Mouse (Mus musculus): ENCODE measurements around the gene Gpr34. TPM values are rescaled to one million over a fixed set of nuclear protein-coding genes. Genes with fewer than 3 reads are reported as not detected.

The Gpr34 gene
- polyA plus RNA-seq, 1 experiment = 0.33 TPM

- Histone ChIP-seq H3K27ac (ENCODE audit: insufficient read depth, low read depth, low read length) (no peak overlapping the region), H3K27me3 (replicated peaks; ENCODE audit: control insufficient read depth, insufficient read depth, low read length) (no peaks in the 10 kb centered on the region), H3K4me1 (ENCODE audit: control insufficient read depth, insufficient read depth, low read length) (no peaks in the 10 kb centered on the region), H3K4me3 (ENCODE audit: insufficient read depth, low read depth, low read length) (no peak overlapping the region), H3K36me3 (ENCODE audit: control insufficient read depth, insufficient read depth, low read length) (no peaks in the 10 kb centered on the region)
- TF ChIP-seq CTCF (conservative IDR thresholded peaks at IDR 0.05; ENCODE audit: insufficient read depth, insufficient read length, low read depth, low read length) (no peak), POLR2A (IDR thresholded peaks at IDR 0.05; ENCODE audit: low read depth, low read length) (no peak)
- DNase-seq = no peak
- WGBS = 90% methylated on average over 5 of the region's 5 CpGs
Observed at GRCm38 (mm10) chrX:13668867-13669266, 37.0 kb downstream of the Gpr34 start.

GRCm38 (mm10) chrX:13670342-13670741, 38.5 kb downstream of the Gpr34 start:
- DNase-seq = no peak
- TF ChIP-seq POLR2A (IDR thresholded peaks at IDR 0.05; ENCODE audit: low read depth, low read length) (no peak), CTCF (conservative IDR thresholded peaks at IDR 0.05; ENCODE audit: insufficient read depth, insufficient read length, low read depth, low read length) (no peak)
- no peaks in the 10 kb centered on the region for H3K36me3 ChIP-seq (ENCODE audit: control insufficient read depth, insufficient read depth, low read length)
- no peak overlapping the region for H3K4me3 ChIP-seq (ENCODE audit: insufficient read depth, low read depth, low read length)
- no peaks in the 10 kb centered on the region for H3K4me1 ChIP-seq (ENCODE audit: control insufficient read depth, insufficient read depth, low read length)
- H3K27me3 ChIP-seq (replicated peaks; ENCODE audit: control insufficient read depth, insufficient read depth, low read length) = no peaks in the 10 kb centered on the region
- no peak overlapping the region for H3K27ac ChIP-seq (ENCODE audit: insufficient read depth, low read depth, low read length)
- WGBS = 91% methylated on average over 3 of the region's 3 CpGs

GRCm38 (mm10) chrX:13673001-13673400, 41.1 kb downstream of the Gpr34 start:
- Histone ChIP-seq H3K27ac (ENCODE audit: insufficient read depth, low read depth, low read length) (no peak overlapping the region), H3K36me3 (ENCODE audit: control insufficient read depth, insufficient read depth, low read length) (no peaks in the 10 kb centered on the region), H3K27me3 (replicated peaks; ENCODE audit: control insufficient read depth, insufficient read depth, low read length) (no peaks in the 10 kb centered on the region), H3K4me1 (ENCODE audit: control insufficient read depth, insufficient read depth, low read length) (no peaks in the 10 kb centered on the region), H3K4me3 (ENCODE audit: insufficient read depth, low read depth, low read length) (no peak overlapping the region)
- TF ChIP-seq CTCF (conservative IDR thresholded peaks at IDR 0.05; ENCODE audit: insufficient read depth, insufficient read length, low read depth, low read length) (no peak), POLR2A (IDR thresholded peaks at IDR 0.05; ENCODE audit: low read depth, low read length) (no peak)
- no peak for DNase-seq
- 82% methylated on average over 3 of the region's 3 CpGs for WGBS

GRCm38 (mm10) chrX:13681748-13682147, 49.9 kb downstream of the Gpr34 start:
- DNase-seq = no peak
- H3K4me3 ChIP-seq (ENCODE audit: insufficient read depth, low read depth, low read length) = no peak overlapping the region
- H3K27ac ChIP-seq (ENCODE audit: insufficient read depth, low read depth, low read length) = no peak overlapping the region
- no peaks in the 10 kb centered on the region for H3K27me3 ChIP-seq (replicated peaks; ENCODE audit: control insufficient read depth, insufficient read depth, low read length)
- no peak for TF ChIP-seq CTCF (conservative IDR thresholded peaks at IDR 0.05; ENCODE audit: insufficient read depth, insufficient read length, low read depth, low read length)
- no peak for TF ChIP-seq POLR2A (IDR thresholded peaks at IDR 0.05; ENCODE audit: low read depth, low read length)
- no peaks in the 10 kb centered on the region for H3K4me1 ChIP-seq (ENCODE audit: control insufficient read depth, insufficient read depth, low read length)
- no peaks in the 10 kb centered on the region for H3K36me3 ChIP-seq (ENCODE audit: control insufficient read depth, insufficient read depth, low read length)
- WGBS = 89% methylated on average over 3 of the region's 3 CpGs

GRCm38 (mm10) chrX:13686589-13686988, 54.7 kb downstream of the Gpr34 start:
- Histone ChIP-seq H3K27ac (ENCODE audit: insufficient read depth, low read depth, low read length) (no peak overlapping the region), H3K4me3 (ENCODE audit: insufficient read depth, low read depth, low read length) (no peak overlapping the region), H3K4me1 (ENCODE audit: control insufficient read depth, insufficient read depth, low read length) (no peaks in the 10 kb centered on the region), H3K27me3 (replicated peaks; ENCODE audit: control insufficient read depth, insufficient read depth, low read length) (no peaks in the 10 kb centered on the region), H3K36me3 (ENCODE audit: control insufficient read depth, insufficient read depth, low read length) (no peaks in the 10 kb centered on the region)
- no peak for TF ChIP-seq CTCF (conservative IDR thresholded peaks at IDR 0.05; ENCODE audit: insufficient read depth, insufficient read length, low read depth, low read length)
- TF ChIP-seq POLR2A (IDR thresholded peaks at IDR 0.05; ENCODE audit: low read depth, low read length) = no peak
- 100% methylated on average over 1 of the region's 1 CpGs for WGBS
- DNase-seq = no peak

- no peak for TF ChIP-seq POLR2A (IDR thresholded peaks at IDR 0.05; ENCODE audit: low read depth, low read length)
- H3K4me3 ChIP-seq (ENCODE audit: insufficient read depth, low read depth, low read length) = no peak overlapping the region
- no peak overlapping the region for H3K27ac ChIP-seq (ENCODE audit: insufficient read depth, low read depth, low read length)
- no peaks in the 10 kb centered on the region for H3K27me3 ChIP-seq (replicated peaks; ENCODE audit: control insufficient read depth, insufficient read depth, low read length)
- no peak for DNase-seq
- H3K4me1 ChIP-seq (ENCODE audit: control insufficient read depth, insufficient read depth, low read length) = no peaks in the 10 kb centered on the region
- H3K36me3 ChIP-seq (ENCODE audit: control insufficient read depth, insufficient read depth, low read length) = no peaks in the 10 kb centered on the region
- 84% methylated on average over 2 of the region's 2 CpGs for WGBS
Observed at GRCm38 (mm10) chrX:13688356-13688755, 56.5 kb downstream of the Gpr34 start.

Other genes starting within 250 kb of the Gpr34 start
- gene Nyx, start 166.0 kb upstream of the Gpr34 start, polyA plus RNA-seq (2012; rRNA removed) = 0.06 and 0.11 TPM in 2 replicates
- not detected in 2 replicates for gene Gpr82, start 29.3 kb downstream of the Gpr34 start, polyA plus RNA-seq (2012; rRNA removed)
- 4.9 and 5.7 TPM in 2 replicates for gene Cask, start 219.3 kb downstream of the Gpr34 start, polyA plus RNA-seq (2012; rRNA removed)